17 mouse cellular contexts compared by ENCODE assay signal in genomic region chr10:4002711-4003110, GRCm38 (mm10). TPM values are rescaled to one million over a fixed set of nuclear protein-coding genes. Genes with fewer than 3 reads are reported as not detected.
DNase-seq lines count a peak whose midpoint lies in the region; ATAC-seq lines count a peak whose summit lies in the region.
"Had no signal": no experiment of that assay in that cellular context is flagged by ENCODE, and none has a peak within 500 bp of the region (broad histone marks: within the 10 kb centered on the region; RNA-seq: fewer than 3 reads in every experiment).

No protein-coding gene starts in this region.

- peaks cover 16% of the 10 kb centered on the region; the same call in 1 of the 2 replicates for H3K36me3 ChIP-seq in liver, embryonic 11.5 days (ENCODE audit: control insufficient read depth, insufficient read depth, low read length)
- H3K36me3 ChIP-seq: intestine, embryonic 15.5 days; midbrain, embryonic 15.5 days; neural tube, embryonic 13.5 days had no signal

- H3K4me1 ChIP-seq in liver, embryonic 11.5 days (replicated peaks; ENCODE audit: control insufficient read depth, insufficient read depth, low read length): no peaks in the 10 kb centered on the region
- H3K4me1 ChIP-seq: hindbrain, embryonic 10.5 days; midbrain, embryonic 15.5 days had no signal

- no peaks in the 10 kb centered on the region for H3K27me3 ChIP-seq in liver, embryonic 11.5 days (replicated peaks; ENCODE audit: control insufficient read depth, insufficient read depth, low read length)
- H3K27me3 ChIP-seq: heart, embryonic 13.5 days; intestine, embryonic 15.5 days; midbrain, embryonic 15.5 days; neural tube, embryonic 13.5 days had no signal

- H3K9ac ChIP-seq in liver, embryonic 11.5 days (ENCODE audit: low read depth, low read length): no peak overlapping the region
- H3K9ac ChIP-seq: heart, embryonic 13.5 days; intestine, embryonic 15.5 days; midbrain, embryonic 15.5 days; neural tube, embryonic 13.5 days had no signal

- 89% methylated on average over 5 of the region's 5 CpGs for WGBS in liver, embryonic 11.5 days

- no peak overlapping the region for H3K4me3 ChIP-seq in liver, embryonic 11.5 days (ENCODE audit: low read depth, low read length)
- H3K4me3 ChIP-seq: heart, embryonic 13.5 days; hindbrain, embryonic 10.5 days; intestine, embryonic 15.5 days; midbrain, embryonic 15.5 days; neural tube, embryonic 13.5 days had no signal

- no peak overlapping the region for H3K27ac ChIP-seq in liver, embryonic 11.5 days (ENCODE audit: low read depth, low read length)
- H3K27ac ChIP-seq: hindbrain, embryonic 10.5 days; intestine, embryonic 15.5 days; kidney, postnatal 0 days; midbrain, embryonic 15.5 days; neural tube, embryonic 13.5 days had no signal

- no peaks in the 10 kb centered on the region for H3K9me3 ChIP-seq in liver, embryonic 11.5 days (ENCODE audit: control insufficient read depth, low read length)
- H3K9me3 ChIP-seq: heart, embryonic 13.5 days; hindbrain, embryonic 10.5 days; intestine, embryonic 15.5 days; midbrain, embryonic 15.5 days; neural tube, embryonic 13.5 days had no signal

- H3K4me2 ChIP-seq in liver, embryonic 11.5 days: no peak overlapping the region
- H3K4me2 ChIP-seq: heart, embryonic 13.5 days; intestine, embryonic 15.5 days; midbrain, embryonic 15.5 days; neural tube, embryonic 13.5 days had no signal

- peak; percentile 15 for DNase-seq in layer of hippocampus, adult 11-12 months (ENCODE audit: low spot score)
- no peak for DNase-seq in layer of hippocampus, postnatal 36 days
- DNase-seq in 3T3-L1 (ENCODE audit: low read depth, low spot score) (peak; percentile 25), NIH3T3 (ENCODE audit: low read depth) (peak; percentile 50)
- DNase-seq in liver, embryonic 11.5 days (ENCODE audit: low spot score): no peak
- DNase-seq in embryo, embryonic 10 days (ENCODE audit: low spot score): no peak
- DNase-seq in spleen, postnatal 10 days (ENCODE audit: low spot score in 2 of 2): no peak
- DNase-seq: lung, adult 18-20 months; lung, postnatal 36 days; right cerebral cortex, postnatal 4 days; thymus, postnatal 36 days had no signal

- ATAC-seq in liver, embryonic 11.5 days (replicated peaks; ENCODE audit: low FRiP score): peak; percentile 64; the same call in 1 of the 2 replicates
- ATAC-seq: intestine, embryonic 15.5 days; midbrain, embryonic 15.5 days had no signal

RNA-seq across cellular contexts. Expression of gene Mthfd1l, which starts 29.8 kb away (rescaled TPM):
- 1 to 10 TPM; 7.7 to 9.3 TPM for total RNA-seq in layer of hippocampus, postnatal 36 days (2021)
- polyA plus RNA-seq in liver, embryonic 11.5 days (2014; fragmentation: Nextera tagmentation; extraction: Ambion mirVana): 50.9 and 55.8 TPM in 2 replicates

Comparison
In these comparisons a context has a peak if more than half of its experiments do, and no peak if none do; other contexts are left out.
1. DNase-seq: peak in layer of hippocampus, adult 11-12 months (single experiment), 3T3-L1 (single experiment) and NIH3T3 (single experiment); none in layer of hippocampus, postnatal 36 days (0 of 2), liver, embryonic 11.5 days (single experiment), embryo, embryonic 10 days (single experiment) and spleen, postnatal 10 days (0 of 2).